Mouse (Mus musculus) T-cell, adult 66 days (primary cell): ENCODE results near the gene Rae1. TPM values are rescaled to one million over a fixed set of nuclear protein-coding genes. Genes with fewer than 3 reads are reported as not detected.

Experiments used
- total RNA-seq, 2 experiments: library from RNA; stranded (reverse); gene quantifications; 3 replicates in 1 of 2; 4 replicates in 1 of 2; pipeline ENCODE4 v1.2.4; 2023

The Rae1 gene
- total RNA-seq = 10 to 100 TPM; 86.4 to 96.3 TPM

GRCm38 (mm10) chr2:172999630-173000284 lies at the start of gene Rae1:
TSS of gene Rae1 (plus strand) at chr2:173000117.

GRCm38 (mm10) chr2:172977409-172978130 lies 22.3 kb upstream of the Rae1 start, which contains the start of gene Spo11:
TSS of gene Spo11 (plus strand) at chr2:172977700.

GRCm38 (mm10) chr2:173020430-173020829 lies 20.5 kb downstream of the Rae1 start, which contains the start of gene Rbm38:
TSS of gene Rbm38 (plus strand) at chr2:173020498.

Other genes starting within 250 kb of the Rae1 start
- gene Bmp7, start 59.8 kb upstream of the Rae1 start, total RNA-seq = 1 to 10 TPM; 4.7 to 5.1 TPM
- 1 to 10 TPM; 2.1 to 2.2 TPM for gene Spo11, start 22.4 kb upstream of the Rae1 start, total RNA-seq
- 100 to 1,000 TPM; 228 to 242 TPM for gene Rbm38, start 20.4 kb downstream of the Rae1 start, total RNA-seq
- not detected for gene Ctcfl, start 119.4 kb downstream of the Rae1 start, total RNA-seq
- not detected for gene Pck1, start 152.9 kb downstream of the Rae1 start, total RNA-seq
- gene Zbp1, start 218.8 kb downstream of the Rae1 start, total RNA-seq = 100 to 1,000 TPM in 1 of 2 experiments, 10 to 100 TPM in 1; 83.1 to 105 TPM